Mouse (Mus musculus): ENCODE data around the gene Med23. TPM values are rescaled to one million over a fixed set of nuclear protein-coding genes. Genes with fewer than 3 reads are reported as not detected.
A peak's percentile ranks its signal among the peaks of the same experiment; 100 is the strongest.

Med23 gene
- total RNA-seq, 2 experiments from 2014 or later: 32.6 to 36.6 TPM

DNA sequence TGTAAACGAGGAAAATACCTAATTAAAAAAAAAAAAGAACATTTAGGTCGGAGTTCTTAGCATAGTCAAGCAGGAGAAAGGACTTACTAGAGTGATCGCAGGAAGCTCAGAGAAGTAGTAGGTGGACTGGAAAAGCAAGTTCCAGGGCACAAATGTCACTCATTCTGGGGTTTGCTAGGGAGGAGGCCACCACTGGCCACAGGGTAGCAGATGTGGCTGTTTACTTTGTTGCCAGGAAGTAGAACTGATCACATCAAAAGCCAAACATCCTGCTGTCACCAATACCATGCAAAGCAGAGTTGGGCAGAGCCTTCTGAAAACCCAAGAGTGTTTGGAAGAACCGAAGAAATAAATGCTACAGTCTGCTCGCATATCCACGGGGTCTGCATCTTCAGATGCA is 84.1 kb downstream of the Med23 start:
- Histone ChIP-seq H3K4me3 (no peak overlapping the region), H3K27ac (no peak overlapping the region)
- no peak for DNase-seq (ENCODE audit: low spot score in 2 of 2)
- no peak for TF ChIP-seq CTCF (conservative IDR thresholded peaks at IDR 0.05)

DNA sequence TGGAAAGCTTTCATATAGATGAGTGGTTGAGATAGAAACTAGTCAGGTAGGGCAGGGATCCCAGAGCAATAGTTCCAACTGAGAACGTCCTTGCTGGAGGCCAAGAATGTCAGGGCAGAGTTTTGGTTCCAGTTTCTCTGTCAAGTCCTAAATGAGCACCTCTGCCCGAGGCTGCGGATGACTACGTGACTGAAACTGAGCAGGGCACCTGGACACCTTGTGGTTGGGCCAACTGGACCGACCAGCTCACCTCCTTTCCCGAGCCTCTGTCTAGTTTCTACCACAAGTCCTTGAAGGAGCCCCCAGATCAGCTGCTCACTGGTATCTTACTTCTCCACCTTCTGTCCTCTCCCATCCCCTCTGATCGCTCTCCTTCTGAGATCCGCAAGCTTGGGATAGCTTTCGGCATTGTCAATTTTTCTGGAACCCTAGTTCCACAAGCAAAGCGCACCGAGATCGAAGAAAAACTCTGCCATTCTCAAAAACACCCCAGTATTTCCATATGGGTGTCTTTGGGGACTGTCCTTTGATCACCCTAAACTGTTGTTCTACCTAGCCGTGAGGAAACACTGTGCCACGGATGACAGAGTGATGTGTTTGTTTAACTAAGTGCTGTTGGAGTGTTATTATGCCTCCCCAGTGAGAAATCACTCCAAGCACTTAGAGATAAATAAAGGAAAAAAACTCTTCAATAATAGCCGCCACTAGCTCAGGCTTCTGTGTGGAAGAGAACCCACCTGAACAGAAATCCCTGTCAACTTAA is 88.7 kb downstream of the Med23 start:
- no peak for DNase-seq (ENCODE audit: low spot score in 2 of 2)
- TF ChIP-seq CTCF (conservative IDR thresholded peaks at IDR 0.05): no peak
- no peak overlapping the region for H3K27ac ChIP-seq
- H3K4me3 ChIP-seq: no peak overlapping the region

DNA sequence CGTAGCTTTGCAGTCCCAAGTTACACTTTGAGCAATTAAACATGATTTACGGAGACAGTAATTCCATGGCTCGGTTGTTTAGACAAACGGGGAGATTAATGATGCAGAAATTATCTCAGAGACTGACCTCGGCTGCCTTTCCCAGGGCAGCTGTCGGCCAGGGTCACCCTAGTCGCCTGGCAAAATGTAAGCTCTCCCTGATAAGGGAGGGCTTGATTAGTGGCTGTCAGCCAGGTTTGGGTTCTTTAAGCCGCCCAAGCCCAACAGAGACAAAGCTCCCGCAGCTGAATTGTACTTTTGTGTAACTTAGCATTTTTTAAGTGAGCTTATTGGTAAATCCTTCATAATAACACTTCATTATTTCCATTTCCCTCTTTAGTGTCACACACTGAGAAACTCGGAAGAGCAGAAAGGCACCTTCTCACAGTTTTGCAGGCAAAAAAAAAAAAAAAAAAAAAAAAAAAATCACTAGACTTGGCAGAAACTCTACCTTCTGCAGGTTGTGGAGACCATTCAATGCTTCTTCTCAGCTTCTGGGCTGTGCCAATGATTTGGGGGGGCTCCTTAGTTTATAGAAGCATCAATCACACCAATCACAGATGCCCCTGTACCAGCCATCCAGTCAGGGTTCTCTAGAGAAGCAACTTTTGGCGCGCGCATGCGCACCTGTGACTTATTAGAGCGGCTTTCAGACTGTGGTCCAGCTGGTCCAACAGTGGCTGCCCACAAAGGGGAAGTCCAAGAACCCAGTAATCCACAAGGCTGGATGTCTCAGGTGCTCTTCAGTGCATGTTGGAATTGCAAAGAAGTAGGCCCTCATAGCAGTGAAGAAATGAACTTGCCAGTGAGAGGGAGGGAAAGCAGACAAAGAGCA is 89.5 kb downstream of the Med23 start:
- no peak overlapping the region for H3K4me3 ChIP-seq
- no peak overlapping the region for H3K27ac ChIP-seq
- DNase-seq (ENCODE audit: low spot score in 2 of 2): no peak
- TF ChIP-seq CTCF (conservative IDR thresholded peaks at IDR 0.05): no peak

DNA sequence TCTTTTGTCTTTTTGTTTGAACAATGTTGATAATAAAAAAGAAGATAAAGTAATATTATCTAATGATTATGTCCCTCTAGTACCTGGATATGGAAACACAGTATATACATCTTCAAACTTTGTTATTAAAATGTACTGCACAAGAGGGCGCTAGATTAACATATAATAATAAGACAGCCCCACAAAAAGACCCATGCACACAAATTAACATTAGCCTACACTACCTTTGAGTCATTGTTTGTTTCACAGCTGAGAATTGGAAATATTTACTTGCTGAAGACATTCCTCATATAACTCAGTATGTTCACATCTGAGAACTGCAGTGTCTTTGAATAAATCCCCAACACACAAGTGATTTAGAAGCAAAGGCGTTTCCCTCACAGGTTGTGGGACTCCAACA is 91.3 kb downstream of the Med23 start:
- H3K4me3 ChIP-seq: no peak overlapping the region
- H3K27ac ChIP-seq: no peak overlapping the region
- peak; percentile 16 to 17 for DNase-seq (ENCODE audit: low spot score in 2 of 2)
- peak; percentile 83 for TF ChIP-seq CTCF (conservative IDR thresholded peaks at IDR 0.05)

DNA sequence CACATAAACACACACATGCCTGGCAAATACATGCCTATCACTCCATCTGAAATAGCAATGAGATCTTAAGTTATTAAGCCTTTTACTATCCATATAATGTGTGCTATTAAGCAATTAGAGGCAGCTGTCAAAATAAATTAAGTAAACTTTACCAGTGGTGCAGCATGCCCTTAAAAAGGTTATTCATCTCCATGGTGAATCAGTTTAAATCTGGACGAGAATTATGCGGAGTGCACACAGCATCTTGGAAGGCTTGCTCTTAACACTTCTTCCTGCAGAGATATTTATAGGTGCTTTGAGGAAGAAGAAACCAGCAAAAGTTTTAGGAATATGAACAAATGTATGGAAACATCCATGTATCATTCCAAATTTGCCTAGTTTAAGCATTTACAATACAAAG is 92.1 kb downstream of the Med23 start:
- Histone ChIP-seq H3K4me3 (no peak overlapping the region), H3K27ac (no peak overlapping the region)
- no peak for DNase-seq (ENCODE audit: low spot score in 2 of 2)
- no peak for TF ChIP-seq CTCF (conservative IDR thresholded peaks at IDR 0.05)

Small RNA genes lying within 50 kb of the gene (microRNA-seq; reads per million reads assigned to microRNA genes)
- 0.37 to 1.3 reads per million in 2 experiments for gene Mir6905

Other genes with a start within 250 kb of the Med23 start
- gene Enpp1, start 157.8 kb upstream of the Med23 start, total RNA-seq (2021): 1 to 10 TPM; 2.7 to 4.1 TPM
- gene Enpp3, start 27.2 kb upstream of the Med23 start, total RNA-seq (2021): under 1 TPM; 0.33 to 0.56 TPM
- gene Arg1, start 57.5 kb downstream of the Med23 start, total RNA-seq (2021): under 1 TPM in 1 of 2 experiments, not detected in 1; 0.25 TPM